Mouse (Mus musculus): ENCODE results near the gene Kat2a. TPM values are rescaled to one million over a fixed set of nuclear protein-coding genes. Genes with fewer than 3 reads are reported as not detected.

Kat2a gene
- 18.9 and 19.5 TPM in 2 replicates for polyA plus RNA-seq (2015; fragmentation: Nextera tagmentation; extraction: Ambion mirVana)

GRCm38 (mm10) chr11:100711783-100712615, at the start of gene Kat2a:
TSS of gene Kat2a (minus strand) at chr11:100712465.

DNA sequence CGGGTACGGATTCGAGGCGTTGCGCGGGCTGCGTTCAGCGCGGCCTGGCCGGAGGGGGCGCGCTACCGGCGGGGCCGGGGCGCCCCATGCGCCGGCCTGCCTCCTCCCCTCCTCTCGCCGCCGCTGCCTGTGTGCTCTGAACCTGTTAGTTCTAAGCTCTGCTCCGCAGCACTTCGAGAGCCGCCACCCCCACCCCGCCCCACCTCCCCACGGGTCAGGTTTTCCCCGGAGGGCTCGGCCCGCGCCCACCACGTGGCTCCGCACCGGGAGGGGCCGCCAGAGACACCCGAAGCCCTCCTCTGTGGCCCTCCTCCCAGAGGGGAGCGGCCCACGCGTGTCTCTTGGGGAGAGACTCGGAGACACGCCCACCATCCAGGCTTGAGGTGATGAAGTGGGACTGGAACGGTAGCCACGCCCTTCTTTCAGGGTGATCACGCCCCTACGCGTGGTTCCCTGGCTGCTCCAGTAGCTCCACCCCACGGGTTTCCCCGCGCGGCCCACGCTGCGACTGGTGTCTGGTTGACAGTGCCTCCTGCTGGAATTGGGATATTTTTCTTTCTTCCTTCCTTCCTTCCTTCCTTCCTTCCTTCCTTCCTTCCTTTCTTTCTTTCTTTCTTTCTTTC, 47.5 kb upstream of the Kat2a start, which contains the start of gene Kcnh4:
Kcnh4 (minus strand) TSS at position 332 of the 623 bp plus-strand sequence.

GRCm38 (mm10) chr11:100738066-100738604, 25.9 kb upstream of the Kat2a start, which contains the start of gene Rab5c:
TSS of gene Rab5c (minus strand) at chr11:100738215.

GRCm38 (mm10) chr11:100713735-100714533, 1.7 kb upstream of the Kat2a start, which contains the start of gene Hspb9:
TSS of gene Hspb9 (plus strand) at chr11:100713850.

DNA sequence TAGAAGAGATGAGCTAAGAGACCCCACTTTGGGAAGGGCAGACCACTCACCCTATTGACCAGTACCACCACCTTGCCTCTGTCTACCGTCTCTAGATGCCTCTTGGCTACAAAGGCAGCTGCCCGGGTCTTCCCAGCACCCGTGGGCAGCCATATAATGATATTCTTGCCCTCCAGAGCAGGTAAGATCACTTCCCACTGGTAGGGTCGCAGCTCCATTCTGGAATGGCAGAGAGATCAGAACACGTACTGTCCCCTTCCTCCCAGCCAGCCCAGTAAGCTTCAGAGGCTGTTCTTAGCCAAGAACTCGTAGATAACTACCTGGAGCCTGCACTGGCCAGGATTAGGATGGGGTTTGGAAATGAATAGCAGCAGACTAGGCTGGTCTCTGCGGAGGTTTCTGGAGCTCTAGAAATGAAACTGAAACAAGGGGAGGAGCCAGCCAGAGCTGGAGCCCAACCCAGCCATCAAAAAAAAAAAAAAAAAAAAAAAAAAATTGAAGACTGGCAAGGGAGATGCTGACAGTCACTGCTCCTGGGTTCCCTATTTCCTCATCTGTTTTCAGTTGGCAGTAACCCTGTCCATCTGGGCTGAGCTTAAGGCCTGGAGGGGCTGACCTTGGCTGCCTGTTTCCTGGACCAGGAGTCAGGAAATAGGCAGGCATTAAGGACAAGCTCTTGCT, 8.3 kb downstream of the Kat2a start, which contains the start of gene Dhx58:
Dhx58 (minus strand) TSS at position 421 of the 681 bp plus-strand sequence.

GRCm38 (mm10) chr11:100692164-100692616, 20.1 kb downstream of the Kat2a start, which contains the start of gene Zfp385c:
TSS of gene Zfp385c (minus strand) at chr11:100692455.

Other genes with a start within 250 kb of the Kat2a start
- gene Klhl11, start 239.7 kb downstream of the Kat2a start, polyA plus RNA-seq (2015; fragmentation: Nextera tagmentation; extraction: Ambion mirVana), result 4.9 TPM in 2 replicates
- gene Acly, start 184.5 kb downstream of the Kat2a start, polyA plus RNA-seq (2015; fragmentation: Nextera tagmentation; extraction: Ambion mirVana), result 81.8 and 108 TPM in 2 replicates
- 0.18 and 0.28 TPM in 2 replicates for gene Ttc25, start 166.9 kb downstream of the Kat2a start, polyA plus RNA-seq (2015; fragmentation: Nextera tagmentation; extraction: Ambion mirVana)
- 62.8 and 69.7 TPM in 2 replicates for gene Cnp, start 137.6 kb downstream of the Kat2a start, polyA plus RNA-seq (2015; fragmentation: Nextera tagmentation; extraction: Ambion mirVana)
- 46.9 and 52.8 TPM in 2 replicates for gene Nkiras2, start 93.2 kb downstream of the Kat2a start, polyA plus RNA-seq (2015; fragmentation: Nextera tagmentation; extraction: Ambion mirVana)
- gene Dnajc7, start 92.3 kb downstream of the Kat2a start, polyA plus RNA-seq (2015; fragmentation: Nextera tagmentation; extraction: Ambion mirVana), result 95.8 and 98.6 TPM in 2 replicates
- gene Zfp385c, start 20.0 kb downstream of the Kat2a start, polyA plus RNA-seq (2015; fragmentation: Nextera tagmentation; extraction: Ambion mirVana), result 0.22 and 0.24 TPM in 2 replicates
- 3.5 and 4.4 TPM in 2 replicates for gene Dhx58, start 8.2 kb downstream of the Kat2a start, polyA plus RNA-seq (2015; fragmentation: Nextera tagmentation; extraction: Ambion mirVana)
- 0.35 TPM in 1 of 2 replicates, not detected in the other for gene Hspb9, start 1.4 kb upstream of the Kat2a start, polyA plus RNA-seq (2015; fragmentation: Nextera tagmentation; extraction: Ambion mirVana)
- gene Rab5c, start 25.8 kb upstream of the Kat2a start, polyA plus RNA-seq (2015; fragmentation: Nextera tagmentation; extraction: Ambion mirVana), result 20.9 and 21.9 TPM in 2 replicates
- gene Kcnh4, start 47.5 kb upstream of the Kat2a start, polyA plus RNA-seq (2015; fragmentation: Nextera tagmentation; extraction: Ambion mirVana), result not detected in 2 replicates
- not detected in 2 replicates for gene Hcrt, start 50.5 kb upstream of the Kat2a start, polyA plus RNA-seq (2015; fragmentation: Nextera tagmentation; extraction: Ambion mirVana)
- 7.1 and 8.0 TPM in 2 replicates for gene Ghdc, start 58.5 kb upstream of the Kat2a start, polyA plus RNA-seq (2015; fragmentation: Nextera tagmentation; extraction: Ambion mirVana)
- gene Stat5b, start 138.3 kb upstream of the Kat2a start, polyA plus RNA-seq (2015; fragmentation: Nextera tagmentation; extraction: Ambion mirVana), result 12.8 and 15.7 TPM in 2 replicates
- 3.7 and 4.5 TPM in 2 replicates for gene Stat5a, start 146.9 kb upstream of the Kat2a start, polyA plus RNA-seq (2015; fragmentation: Nextera tagmentation; extraction: Ambion mirVana)
- gene Stat3, start 227.1 kb upstream of the Kat2a start, polyA plus RNA-seq (2015; fragmentation: Nextera tagmentation; extraction: Ambion mirVana), result 90.7 and 115 TPM in 2 replicates

All from urinary bladder, postnatal 0 days (tissue).